Mouse (Mus musculus) megakaryocyte, embryonic 14.5 days (primary cell): ENCODE data around the gene Uty.

Experiments
- FLI1 ChIP-seq: IDR thresholded peaks from 2 replicates; pipeline ENCODE4 v1.6.1; 2012; ENCODE audit warnings: low read length, inconsistent platforms, mixed read lengths
- GATA1 ChIP-seq: IDR thresholded peaks from 3 replicates; pipeline ENCODE4 v1.6.1; 2012; ENCODE audit warnings: mixed read lengths, low read length, inconsistent platforms, borderline replicate concordance

- TF ChIP-seq GATA1 (no peak), FLI1 (no peak)
Measured at GRCm38 (mm10) chrY:1293708-1294107, 48.1 kb upstream of the Uty start.
